Mouse (Mus musculus) erythroblast, embryonic 14.5 days (primary cell): ENCODE measurements around the gene Sec14l5.

Experiments
- GATA1 ChIP-seq: IDR thresholded peaks from 2 replicates; pipeline ENCODE4 v1.6.1; 2012; ENCODE audit warnings: low read length, inconsistent platforms, mixed read lengths
- TAL1 ChIP-seq: IDR thresholded peaks from 3 replicates; pipeline ENCODE4 v1.6.1; 2012; ENCODE audit warnings: low read length, inconsistent platforms, mixed read lengths

- TF ChIP-seq TAL1 (no peak), GATA1 (no peak)
These were observed 12.1 kb upstream of the Sec14l5 start for GRCm38 (mm10) chr16:5134623-5135330.
